In genomic region chr10:108332571-108333541, GRCm38 (mm10) we compare ENCODE assay signal across 8 mouse cellular contexts. TPM values are rescaled to one million over a fixed set of nuclear protein-coding genes. Genes with fewer than 3 reads are reported as not detected.
DNase-seq lines count a peak whose midpoint lies in the region; TF ChIP-seq lines count a peak whose summit lies in the region.

No protein-coding gene starts in this region.

- DNase-seq in ES-E14 (ENCODE audit: low read depth, low spot score), result no peak
- DNase-seq in heart, postnatal 10 days, result peak; percentile 58 to 63
- peak; percentile 78 to 88 for DNase-seq in kidney, postnatal 25 days
- DNase-seq in lung, postnatal 10 days, result peak; percentile 75
- peak; percentile 66 for DNase-seq in retina, embryonic 14.5 days (ENCODE audit: low spot score)
- no peak for DNase-seq in natural killer cell, adult 2 months (ENCODE audit: low spot score in 2 of 2)

- peak overlapping the region; percentile 66; the same call in 1 of the 2 replicates for H3K27ac ChIP-seq in ES-E14 (ENCODE audit: insufficient read depth, low read depth, low read length, poor library complexity, severe bottlenecking)
- H3K27ac ChIP-seq in bone marrow macrophage, adult 2 months (ENCODE audit: insufficient read depth, low read depth, low read length), result no peak overlapping the region
- H3K27ac ChIP-seq in embryonic fibroblast, embryonic 13.5 days (ENCODE audit: insufficient read depth, low read length), result peak overlapping the region; percentile 77

- in situ Hi-C loops in ES-E14 (cut with MboI; ENCODE audit: low sequenced_read_pairs in 2 of 2, unreplicated experiment in 2 of 2), result no loop called here

- peaks cover 2% of the 10 kb centered on the region; the same call in 1 of the 2 replicates for H3K36me3 ChIP-seq in ES-E14 (ENCODE audit: control insufficient read depth, insufficient read depth, low read length, poor library complexity, severe bottlenecking)

- peaks cover 1 to 4% of the 10 kb centered on the region in 2 experiments; a peak in 2 of 4 replicates for H3K4me1 ChIP-seq in ES-E14 (ENCODE audit: control insufficient read depth in 2 of 2, insufficient read depth in 2 of 2, low read length in 2 of 2, poor library complexity in 1 of 2)
- H3K4me1 ChIP-seq in bone marrow macrophage, adult 2 months (ENCODE audit: control insufficient read depth, insufficient read depth, low read length), result no peaks in the 10 kb centered on the region
- H3K4me1 ChIP-seq in embryonic fibroblast, embryonic 13.5 days (ENCODE audit: control insufficient read depth, insufficient read depth, low read length), result peaks cover 10% of the 10 kb centered on the region

- intact Hi-C loops in heart, postnatal 10 days (cut with DNase I), result loop anchor here (2.0 to 5.0 kb wide), 2 partner anchors 99 to 116 kb away; no protein-coding TSS in a partner anchor

- H3K4me3 ChIP-seq in ES-E14 (ENCODE audit: insufficient read depth in 1 of 2, low read depth in 1 of 2, low read length in 2 of 2, poor library complexity in 1 of 2, severe bottlenecking in 1 of 2), result peak overlapping the region; percentile 80 to 99
- peak overlapping the region; percentile 54 for H3K4me3 ChIP-seq in bone marrow macrophage, adult 2 months (ENCODE audit: insufficient read depth, low read length)
- H3K4me3 ChIP-seq in embryonic fibroblast, embryonic 13.5 days (ENCODE audit: insufficient read depth, low read length), result peak overlapping the region; percentile 98

- H3K9ac ChIP-seq in ES-E14 (ENCODE audit: insufficient read depth, low read depth, low read length, poor library complexity, severe bottlenecking), result peak overlapping the region; percentile 90

- no peak for TF ChIP-seq POLR2A in bone marrow macrophage, adult 2 months (IDR thresholded peaks at IDR 0.05; ENCODE audit: borderline replicate concordance, low read depth, low read length)
- no peak for TF ChIP-seq POLR2A in embryonic fibroblast, embryonic 13.5 days (IDR thresholded peaks at IDR 0.05; ENCODE audit: low read depth, low read length)

- no peak for TF ChIP-seq CTCF in bone marrow macrophage, adult 2 months (IDR thresholded peaks at IDR 0.05; ENCODE audit: low read depth, low read length)
- no peak for TF ChIP-seq CTCF in embryonic fibroblast, embryonic 13.5 days (IDR thresholded peaks at IDR 0.05; ENCODE audit: borderline replicate concordance, insufficient read depth, low read length)

- no peaks in the 10 kb centered on the region for H3K9me3 ChIP-seq in ES-E14 (ENCODE audit: control insufficient read depth, insufficient read depth, low read depth, low read length)

TF ChIP-seq in ES-E14, 5 proteins besides CTCF, POLR2A, EP300 and RAD21:
- TF ChIP-seq ZNF384 (IDR thresholded peaks at IDR 0.05; ENCODE audit: low read depth, low read length) (no peak), HCFC1 (IDR thresholded peaks at IDR 0.05; ENCODE audit: borderline replicate concordance, insufficient read depth, low read length) (no peak), CHD2 (IDR thresholded peaks at IDR 0.05; ENCODE audit: low read depth, low read length) (no peak), ZC3H11A (IDR thresholded peaks at IDR 0.05; ENCODE audit: borderline replicate concordance, low read depth, low read length) (no peak)

RNA-seq across cellular contexts. Expression of gene Pawr, which starts 0.9 kb away (rescaled TPM):
- total RNA-seq in ES-E14 (2012; rRNA removed), result 33.5 and 36.4 TPM in 2 replicates
- polyA plus RNA-seq in bone marrow macrophage, adult 2 months (2012; ENCODE audit: insufficient read depth, insufficient read length, missing spikeins), result 0.64 TPM in 1 of 2 replicates, not detected in the other
- polyA plus RNA-seq in embryonic fibroblast, embryonic 13.5 days (2011; ENCODE audit: insufficient read length, low read depth, missing spikeins), result 46.2 and 51.2 TPM in 2 replicates
- 1 to 10 TPM; 3.9 to 4.1 TPM for total RNA-seq in heart, postnatal 10 days (2021)

Comparison
In these comparisons a context has a peak if more than half of its experiments do, and no peak if none do; other contexts are left out.
1. DNase-seq: peak in heart, postnatal 10 days (2 of 2), kidney, postnatal 25 days (2 of 2), lung, postnatal 10 days (single experiment) and retina, embryonic 14.5 days (single experiment); none in ES-E14 (single experiment) and natural killer cell, adult 2 months (0 of 2).
2. Peak in every context shown above with its lines, with median percentiles within 50 percentile points of each other: H3K4me3 ChIP-seq.